Mouse (Mus musculus): ENCODE results near the gene Cdh23.
A peak's percentile ranks its signal among the peaks of the same experiment; 100 is the strongest.

Gene Cdh23

GRCm38 (mm10) chr10:60341528-60341927, 354.8 kb downstream of the Cdh23 start:
- no peak for DNase-seq (ENCODE audit: low spot score in 2 of 2)

- DNase-seq (ENCODE audit: low spot score in 2 of 2): no peak
Measured at GRCm38 (mm10) chr10:60335021-60335420, 361.3 kb downstream of the Cdh23 start.

GRCm38 (mm10) chr10:60334583-60334982, 361.7 kb downstream of the Cdh23 start:
- no peak for DNase-seq (ENCODE audit: low spot score in 2 of 2)

GRCm38 (mm10) chr10:60328963-60329650, 367.2 kb downstream of the Cdh23 start:
- DNase-seq (ENCODE audit: low spot score in 2 of 2): no peak

GRCm38 (mm10) chr10:60316166-60316565, 380.1 kb downstream of the Cdh23 start:
- DNase-seq (ENCODE audit: low spot score in 2 of 2): no peak

GRCm38 (mm10) chr10:60313606-60314005, 382.7 kb downstream of the Cdh23 start:
- DNase-seq (ENCODE audit: low spot score in 2 of 2): no peak

GRCm38 (mm10) chr10:60310629-60311028, 385.7 kb downstream of the Cdh23 start:
- no peak for DNase-seq (ENCODE audit: low spot score in 2 of 2)

- DNase-seq (ENCODE audit: low spot score in 2 of 2): peak; percentile 62 to 77
Measured at GRCm38 (mm10) chr10:60304854-60305628, 391.2 kb downstream of the Cdh23 start.

- no peak for DNase-seq (ENCODE audit: low spot score in 2 of 2)
Measured at GRCm38 (mm10) chr10:60303419-60303818, 392.9 kb downstream of the Cdh23 start.

GRCm38 (mm10) chr10:60299636-60300035, 396.7 kb downstream of the Cdh23 start:
- DNase-seq (ENCODE audit: low spot score in 2 of 2): no peak

- DNase-seq (ENCODE audit: low spot score in 2 of 2): no peak
Measured at GRCm38 (mm10) chr10:60296027-60296426, 400.3 kb downstream of the Cdh23 start.

- no peak for DNase-seq (ENCODE audit: low spot score in 2 of 2)
Measured at GRCm38 (mm10) chr10:60295356-60295755, 400.9 kb downstream of the Cdh23 start.

GRCm38 (mm10) chr10:60294621-60295020, 401.7 kb downstream of the Cdh23 start:
- DNase-seq (ENCODE audit: low spot score in 2 of 2): no peak

- no peak for DNase-seq (ENCODE audit: low spot score in 2 of 2)
Measured at GRCm38 (mm10) chr10:60292209-60292608, 404.1 kb downstream of the Cdh23 start.

- no peak for DNase-seq (ENCODE audit: low spot score in 2 of 2)
Measured at GRCm38 (mm10) chr10:60290739-60291110, 405.6 kb downstream of the Cdh23 start.

- DNase-seq (ENCODE audit: low spot score in 2 of 2): no peak
Measured at GRCm38 (mm10) chr10:60290026-60290738, 406.1 kb downstream of the Cdh23 start.

- DNase-seq (ENCODE audit: low spot score in 2 of 2): no peak
Measured at GRCm38 (mm10) chr10:60289216-60289615, 407.1 kb downstream of the Cdh23 start.

- no peak for DNase-seq (ENCODE audit: low spot score in 2 of 2)
Measured at GRCm38 (mm10) chr10:60287726-60288125, 408.6 kb downstream of the Cdh23 start.

- DNase-seq (ENCODE audit: low spot score in 2 of 2): no peak
Measured at GRCm38 (mm10) chr10:60287161-60287560, 409.1 kb downstream of the Cdh23 start.

GRCm38 (mm10) chr10:60286546-60286945, 409.7 kb downstream of the Cdh23 start:
- DNase-seq (ENCODE audit: low spot score in 2 of 2): no peak

- no peak for DNase-seq (ENCODE audit: low spot score in 2 of 2)
Measured at GRCm38 (mm10) chr10:60285676-60286372, 410.5 kb downstream of the Cdh23 start.

GRCm38 (mm10) chr10:60285183-60285582, 411.1 kb downstream of the Cdh23 start:
- no peak for DNase-seq (ENCODE audit: low spot score in 2 of 2)
